Mouse (Mus musculus) CH12.LX (cell line): Measurements from ENCODE around the gene Gm10645. TPM values are rescaled to one million over a fixed set of nuclear protein-coding genes. Genes with fewer than 3 reads are reported as not detected.

Source experiments
- DNase-seq: peaks from one replicate; pipeline ENCODE4 v3.0.0-alpha.2; 2013; ENCODE audit errors: extremely low read depth
- H3K27ac ChIP-seq: 2 replicates; pipeline ENCODE4 v1.5.1; 2012; ENCODE audit warnings: low read depth, mild to moderate bottlenecking, control low read depth, moderate library complexity; ENCODE audit not compliant: insufficient read depth
- H3K27me3 ChIP-seq: replicated peaks from 2 replicates; pipeline ENCODE3; 2012; ENCODE audit warnings: inconsistent platforms
- H3K36me3 ChIP-seq, 2 experiments: replicated peaks in 1 of 2; 2 replicates each; pipeline versions ENCODE3 to v1.6.1; 2012; ENCODE audit warnings: inconsistent platforms in 1 of 2, low read length in 1 of 2, mild to moderate bottlenecking in 1 of 2, mixed read lengths in 1 of 2, moderate library complexity in 1 of 2; ENCODE audit not compliant: control insufficient read depth in 1 of 2, insufficient read depth in 1 of 2
- H3K4me1 ChIP-seq, 2 experiments: 2 replicates each; pipeline ENCODE4 v1.6.1; 2012; ENCODE audit warnings: inconsistent platforms in 1 of 2, moderate library complexity in 1 of 2; ENCODE audit not compliant: insufficient read depth in 2 of 2, control insufficient read depth in 1 of 2
- H3K4me2 ChIP-seq: 2 replicates; pipeline ENCODE4 v1.6.1; 2012; ENCODE audit warnings: low read depth, mild to moderate bottlenecking, control low read depth; ENCODE audit not compliant: poor library complexity, insufficient read depth, severe bottlenecking
- H3K4me3 ChIP-seq, 3 experiments: fragments of 150-350 bp in 1 of 3; sonication (generic) in 1 of 3; replicated peaks in 1 of 3; 2 replicates each; pipeline versions ENCODE3 to v1.5.1; 2011 to 2012; ENCODE audit warnings: low read depth in 2 of 3, low read length in 2 of 3, mild to moderate bottlenecking in 2 of 3, moderate library complexity in 2 of 3, control low read depth in 1 of 3, improper control_type of control experiment in 1 of 3, inconsistent platforms in 1 of 3, mixed read lengths in 1 of 3; ENCODE audit not compliant: poor library complexity in 1 of 3
- H3K79me2 ChIP-seq: replicated peaks from 2 replicates; pipeline ENCODE4 v1.6.1; 2012; ENCODE audit warnings: mild to moderate bottlenecking, moderate library complexity; ENCODE audit not compliant: control insufficient read depth, poor library complexity, insufficient read depth, severe bottlenecking; ENCODE audit errors: extremely low read depth
- H3K9ac ChIP-seq: 2 replicates; pipeline ENCODE4 v1.6.1; 2012; ENCODE audit warnings: low read depth, mild to moderate bottlenecking, control low read depth, moderate library complexity; ENCODE audit not compliant: insufficient read depth
- H3K9me3 ChIP-seq: replicated peaks from 2 replicates; pipeline ENCODE3; 2012; ENCODE audit warnings: low read length, inconsistent platforms, mixed read lengths
- BHLHE40 ChIP-seq: IDR thresholded peaks from 2 replicates; pipeline ENCODE4 v1.6.1; 2011; ENCODE audit warnings: mild to moderate bottlenecking, low read depth, low read length, improper control_type of control experiment
- CHD1 ChIP-seq: IDR thresholded peaks from 2 replicates; pipeline ENCODE4 v1.6.1; 2012; ENCODE audit warnings: low read depth, low read length, improper control_type of control experiment, inconsistent platforms
- CHD2 ChIP-seq: IDR thresholded peaks from 2 replicates; pipeline ENCODE4 v1.6.1; 2011; ENCODE audit warnings: low read length, improper control_type of control experiment
- E2F4 ChIP-seq: IDR thresholded peaks from 2 replicates; pipeline ENCODE4 v1.6.1; 2011; ENCODE audit warnings: low read depth, low read length, improper control_type of control experiment; ENCODE audit not compliant: insufficient replicate concordance
- ELF1 ChIP-seq: IDR thresholded peaks from 2 replicates; pipeline ENCODE4 v1.6.1; 2014; ENCODE audit warnings: low read depth, mild to moderate bottlenecking, inconsistent platforms, low read length, improper control_type of control experiment
- EP300 ChIP-seq: IDR thresholded peaks from 2 replicates; pipeline ENCODE4 v1.6.1; 2011; ENCODE audit warnings: low read length, improper control_type of control experiment
- ETS1 ChIP-seq: conservative IDR thresholded peaks from 2 replicates; pipeline ENCODE4 v1.6.1; 2012; ENCODE audit warnings: low read depth, mild to moderate bottlenecking, inconsistent platforms, low read length, improper control_type of control experiment, moderate library complexity
- HCFC1 ChIP-seq: IDR thresholded peaks from 2 replicates; pipeline ENCODE4 v1.6.1; 2012; ENCODE audit warnings: low read depth, mild to moderate bottlenecking, inconsistent platforms, low read length, improper control_type of control experiment
- IRF4 ChIP-seq: IDR thresholded peaks from 2 replicates; pipeline ENCODE4 v1.6.1; 2014; ENCODE audit warnings: low read depth, mild to moderate bottlenecking, inconsistent platforms, low read length, improper control_type of control experiment
- JUN ChIP-seq: IDR thresholded peaks from 2 replicates; pipeline ENCODE4 v1.6.1; 2011; ENCODE audit warnings: low read depth, mild to moderate bottlenecking, low read length, improper control_type of control experiment, moderate library complexity; ENCODE audit not compliant: insufficient read depth
- JUND ChIP-seq: conservative IDR thresholded peaks from 2 replicates; pipeline ENCODE4 v1.6.1; 2011; ENCODE audit warnings: low read depth, low read length, improper control_type of control experiment
- KAT2A ChIP-seq: IDR thresholded peaks from 2 replicates; pipeline ENCODE4 v1.6.1; 2012; ENCODE audit warnings: low read length, improper control_type of control experiment, inconsistent platforms; ENCODE audit not compliant: insufficient replicate concordance
- MAFK ChIP-seq: IDR thresholded peaks from 2 replicates; pipeline ENCODE4 v1.6.1; 2011; ENCODE audit warnings: low read length, improper control_type of control experiment; ENCODE audit not compliant: insufficient replicate concordance
- MAX ChIP-seq: IDR thresholded peaks from 2 replicates; pipeline ENCODE4 v1.6.1; 2011; ENCODE audit warnings: low read length, improper control_type of control experiment
- MEF2A ChIP-seq: IDR thresholded peaks from 2 replicates; pipeline ENCODE4 v1.6.1; 2014; ENCODE audit warnings: low read depth, mild to moderate bottlenecking, inconsistent platforms, low read length, improper control_type of control experiment, borderline replicate concordance
- MXI1 ChIP-seq: IDR thresholded peaks from 2 replicates; pipeline ENCODE4 v1.6.1; 2011; ENCODE audit warnings: mild to moderate bottlenecking, low read depth, low read length, improper control_type of control experiment
- NELFE ChIP-seq: IDR thresholded peaks from 2 replicates; pipeline ENCODE4 v1.6.1; 2011; ENCODE audit warnings: low read depth, low read length, improper control_type of control experiment
- NRF1 ChIP-seq: IDR thresholded peaks from 2 replicates; pipeline ENCODE4 v1.6.1; 2014; ENCODE audit warnings: low read depth, mild to moderate bottlenecking, inconsistent platforms, low read length, improper control_type of control experiment, moderate library complexity
- POLR2AphosphoS2 ChIP-seq: IDR thresholded peaks from 2 replicates; pipeline ENCODE4 v1.6.1; 2011; ENCODE audit warnings: low read depth, low read length, improper control_type of control experiment
- RCOR1 ChIP-seq: conservative IDR thresholded peaks from 2 replicates; pipeline ENCODE4 v1.6.1; 2012; ENCODE audit warnings: low read depth, mild to moderate bottlenecking, inconsistent platforms, low read length, improper control_type of control experiment
- SIN3A ChIP-seq: IDR thresholded peaks from 2 replicates; pipeline ENCODE4 v1.6.1; 2012; ENCODE audit warnings: low read length, improper control_type of control experiment, inconsistent platforms
- SMC3 ChIP-seq: IDR thresholded peaks from 2 replicates; pipeline ENCODE4 v1.6.1; 2011; ENCODE audit warnings: low read depth, low read length, improper control_type of control experiment
- UBTF ChIP-seq: IDR thresholded peaks from 2 replicates; pipeline ENCODE4 v1.6.1; 2012; ENCODE audit warnings: low read depth, mild to moderate bottlenecking, inconsistent platforms, low read length, improper control_type of control experiment, moderate library complexity
- ZC3H11A ChIP-seq: IDR thresholded peaks from 2 replicates; pipeline ENCODE4 v1.6.1; 2012; ENCODE audit warnings: low read depth, mild to moderate bottlenecking, inconsistent platforms, low read length, improper control_type of control experiment
- ZKSCAN1 ChIP-seq: IDR thresholded peaks from 2 replicates; pipeline ENCODE4 v1.6.1; 2012; ENCODE audit warnings: low read depth, inconsistent platforms, low read length, improper control_type of control experiment, borderline replicate concordance
- ZMIZ1 ChIP-seq: IDR thresholded peaks from 2 replicates; pipeline ENCODE4 v1.6.1; 2012; ENCODE audit warnings: low read depth, mild to moderate bottlenecking, inconsistent platforms, low read length, improper control_type of control experiment
- dilution Hi-C: fragments of 300-500 bp; cut with MboI; formaldehyde crosslinking; loops from 2 replicates; pipeline ENCODE4 v1.14.3; 2020; ENCODE audit warnings: low sequenced_read_pairs; ENCODE audit not compliant: extremely low pct_unique_long_range_greater_than_20kb, extremely low pct_ligation_motif_present
- in situ Hi-C: fragments of 300-500 bp; cut with MboI; formaldehyde crosslinking; loops from 3 replicates; pipeline ENCODE4 v1.14.3; 2019; ENCODE audit warnings: low sequenced_read_pairs, low pct_ligation_motif_present, low pct_unique_long_range_greater_than_20kb, mixed read lengths
- polyA plus RNA-seq: library from polyadenylated mRNA; unstranded; fragments of >175 nt; gene quantifications from 2 replicates; pipeline ENCODE4 v1.2.1, GENCODE M21; 2012; ENCODE audit warnings: low read depth; ENCODE audit not compliant: insufficient read length
- total RNA-seq, 2 experiments: library from RNA; depleted of rRNA; stranded (reverse); fragments of 300-350 nt in 1 of 2; fragments of >200 nt in 1 of 2; gene quantifications; 2 replicates each; pipeline ENCODE4 v1.2.3; 2012 to 2014

Gm10645 gene
- total and polyA plus RNA-seq, 3 experiments, result 0.81 TPM; not detected in 2

GRCm38 (mm10) chr8:83177317-83178195 lies 11.6 kb upstream of the Gm10645 start:
- in situ Hi-C loops, result loop anchor here (5.0 kb wide), 1 partner anchor 75 kb away; no protein-coding TSS in a partner anchor
- H3K27me3 ChIP-seq, result no peaks in the 10 kb centered on the region
- dilution Hi-C loops, result no loop called here
- peaks cover 12 to 29% of the 10 kb centered on the region in 2 experiments for H3K4me1 ChIP-seq
- no peak overlapping the region for H3K9ac ChIP-seq
- TF ChIP-seq ELF1, result 0 out of 2 replicates have a peak, but pooled peaks have one; percentile 32
- no peak for TF ChIP-seq NELFE
- no peak for TF ChIP-seq IRF4
- TF ChIP-seq ETS1, result no peak
- no peak for TF ChIP-seq SMC3
- no peak for TF ChIP-seq UBTF
- TF ChIP-seq HCFC1, result no peak
- no peak for TF ChIP-seq MXI1
- TF ChIP-seq MAX, result no peak
- TF ChIP-seq MEF2A, result no peak
- TF ChIP-seq RCOR1, result no peak
- no peak for TF ChIP-seq ZC3H11A
- TF ChIP-seq JUN, result no peak
- no peak for TF ChIP-seq JUND
- TF ChIP-seq POLR2AphosphoS2, result no peak
- TF ChIP-seq CHD2, result no peak
- 0 out of 2 replicates have a peak, but pooled peaks have one; percentile 26 for TF ChIP-seq EP300
- H3K27ac ChIP-seq, result no peak overlapping the region
- H3K36me3 ChIP-seq, result no peaks in the 10 kb centered on the region
- no peak overlapping the region for H3K4me3 ChIP-seq
- no peak overlapping the region for H3K4me2 ChIP-seq
- H3K79me2 ChIP-seq, result peaks cover 11% of the 10 kb centered on the region
- no peak for DNase-seq
- H3K9me3 ChIP-seq, result no peaks in the 10 kb centered on the region

DNA sequence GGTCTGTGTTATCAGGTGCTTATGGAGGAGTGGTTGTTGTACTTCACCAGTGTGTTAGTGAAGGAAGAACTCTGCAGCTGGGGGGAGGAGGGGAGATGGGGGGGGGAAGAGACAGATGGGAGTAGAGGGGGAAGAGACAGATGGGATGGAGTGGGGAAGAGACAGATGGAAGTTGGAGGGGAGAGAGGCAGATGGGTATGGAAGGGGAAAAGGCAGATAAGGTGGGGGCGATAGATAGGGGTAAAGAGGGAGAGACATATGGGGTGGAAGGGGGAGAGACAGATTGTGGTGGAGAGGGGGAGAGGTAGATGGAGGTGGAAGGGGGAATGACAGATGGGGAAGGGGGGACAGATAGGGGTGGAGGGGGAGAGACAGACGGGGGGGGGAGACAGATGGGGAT lies 10.8 kb upstream of the Gm10645 start:
- dilution Hi-C loops (no loop called here), in situ Hi-C loops (loop anchor here (5.0 kb wide), 1 partner anchor 74 kb away; no protein-coding TSS in a partner anchor)
- Histone ChIP-seq H3K36me3 (no peaks in the 10 kb centered on the region), H3K9ac (no peak overlapping the region), H3K27ac (no peak overlapping the region), H3K4me1 (peaks cover 12 to 29% of the 10 kb centered on the region in 2 experiments), H3K9me3 (no peaks in the 10 kb centered on the region), H3K79me2 (peaks cover 11% of the 10 kb centered on the region), H3K4me2 (no peak overlapping the region), H3K4me3 (no peak overlapping the region), H3K27me3 (no peaks in the 10 kb centered on the region)
- no peak for DNase-seq
- no peak for TF ChIP-seq MAFK
- TF ChIP-seq NRF1, result no peak
- no peak for TF ChIP-seq CHD1
- no peak for TF ChIP-seq ZMIZ1
- no peak for TF ChIP-seq E2F4
- TF ChIP-seq KAT2A, result no peak
- TF ChIP-seq SIN3A, result no peak
- no peak for TF ChIP-seq MXI1
- no peak for TF ChIP-seq ZKSCAN1
- no peak for TF ChIP-seq POLR2AphosphoS2
- no peak for TF ChIP-seq BHLHE40
- TF ChIP-seq HCFC1, result no peak
